Mouse (Mus musculus) brain, embryonic 14.5 days (tissue): ENCODE results near the gene Sorbs1.

Source experiments
- CTCF ChIP-seq: fragments of 200-500 bp; IDR thresholded peaks from 2 replicates; pipeline ENCODE4 v1.5.1; 2012; ENCODE audit warnings: inconsistent platforms, mild to moderate bottlenecking, moderate library complexity, borderline replicate concordance; ENCODE audit not compliant: insufficient read depth, insufficient read length; ENCODE audit errors: extremely low read depth
- POLR2A ChIP-seq: fragments of 200-500 bp; IDR thresholded peaks from 2 replicates; pipeline ENCODE4 v1.6.1; 2012; ENCODE audit warnings: mild to moderate bottlenecking, inconsistent platforms, borderline replicate concordance; ENCODE audit not compliant: poor library complexity, insufficient read depth, insufficient read length, severe bottlenecking; ENCODE audit errors: extremely low read depth

DNA sequence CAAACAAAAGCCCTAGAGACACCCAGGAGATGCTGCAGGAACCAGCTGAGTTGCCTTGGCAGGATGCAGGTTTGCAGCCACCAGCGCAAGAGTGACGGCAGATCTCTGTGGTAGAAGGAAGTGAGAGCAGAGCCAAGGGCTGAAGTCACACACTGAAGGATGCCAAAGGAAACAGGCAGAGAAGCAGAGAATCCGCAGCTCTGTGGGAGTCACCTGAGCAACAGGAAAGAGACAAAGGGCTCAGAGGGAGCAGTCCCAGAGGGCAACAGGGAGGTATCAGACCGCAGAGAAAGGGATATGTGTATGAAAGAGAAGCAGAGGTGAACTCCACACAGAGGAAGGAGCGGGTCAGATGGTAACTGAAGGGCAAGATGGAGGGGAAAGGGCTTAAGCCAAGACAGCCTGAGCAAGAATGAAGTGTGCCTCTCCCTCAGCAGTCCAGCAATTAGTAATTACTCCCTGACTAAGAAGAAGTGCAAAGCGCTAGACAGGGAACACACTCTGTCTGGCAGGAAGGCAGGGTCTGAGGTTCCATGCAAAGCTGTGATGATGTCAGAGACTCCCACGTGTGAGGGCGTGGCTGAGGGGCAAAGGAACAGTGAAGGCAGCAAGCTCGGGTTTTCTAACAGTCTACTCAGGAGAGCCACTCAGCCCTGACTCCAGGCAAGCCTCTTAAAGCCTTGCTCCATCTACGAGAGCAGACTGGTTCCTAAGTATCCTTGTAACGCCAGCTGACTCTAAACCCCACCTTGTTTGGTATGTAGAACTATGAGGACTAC, 147.2 kb downstream of the Sorbs1 start:
- TF ChIP-seq CTCF (no peak), POLR2A (no peak)
